Mouse (Mus musculus) hindbrain, embryonic 15.5 days (tissue): ENCODE results near the gene Casp9. TPM values are rescaled to one million over a fixed set of nuclear protein-coding genes. Genes with fewer than 3 reads are reported as not detected.
"Not testable (repeated sequence)": the region's sequence is repeated elsewhere in the genome, so short reads cannot be mapped to it uniquely, and the experiment has no call there.

Experiments
- ATAC-seq: fragments of 200-750 bp; cut with Nextera tagmentation; 2 replicates; pipeline ENCODE4 v1.8.0; 2017; ENCODE audit warnings: low read depth, moderate number of reproducible peaks, moderate TSS enrichment; ENCODE audit not compliant: low FRiP score
- H3K27ac ChIP-seq: fragments of 300-500 bp; sonication (generic); replicated peaks from 2 replicates; pipeline ENCODE4 v1.5.1; 2015; ENCODE audit warnings: mild to moderate bottlenecking, inconsistent platforms
- H3K27me3 ChIP-seq: fragments of 300-500 bp; sonication (generic); 2 replicates; pipeline ENCODE4 v1.6.1; 2015; ENCODE audit warnings: control low read depth, inconsistent platforms
- H3K36me3 ChIP-seq: fragments of 300-500 bp; sonication (generic); 2 replicates; pipeline ENCODE4 v1.6.1; 2015; ENCODE audit warnings: control low read depth, inconsistent platforms
- H3K4me1 ChIP-seq: fragments of 300-500 bp; sonication (generic); replicated peaks from 2 replicates; pipeline ENCODE4 v1.6.1; 2015; ENCODE audit warnings: control low read depth, inconsistent platforms
- H3K4me2 ChIP-seq: fragments of 300-500 bp; sonication (generic); 2 replicates; pipeline ENCODE4 v1.6.1; 2015; ENCODE audit warnings: moderate library complexity, mild to moderate bottlenecking, inconsistent platforms
- H3K4me3 ChIP-seq: fragments of 300-500 bp; sonication (generic); 2 replicates; pipeline ENCODE4 v1.5.1; 2015; ENCODE audit warnings: mild to moderate bottlenecking, inconsistent platforms
- H3K9ac ChIP-seq: fragments of 300-500 bp; sonication (generic); 2 replicates; pipeline ENCODE4 v1.6.1; 2015; ENCODE audit warnings: inconsistent platforms
- H3K9me3 ChIP-seq: fragments of 300-500 bp; sonication (generic); 2 replicates; pipeline ENCODE4 v1.6.1; 2016; ENCODE audit warnings: control low read depth, inconsistent platforms
- whole genome bisulfite sequencing: fragments of 180-500 bp; shearing (Covaris S2); methylation state at CpG from one replicate; pipeline ENCODE4 v1.1.7; 2015; 5-methylcytosine and 5-hydroxymethylcytosine counted together
- polyA plus RNA-seq: library from polyadenylated mRNA; unstranded; fragments of >200 nt; fragmentation: Nextera tagmentation; extraction: Ambion mirVana; gene quantifications from 2 replicates; pipeline ENCODE4 v1.2.1, GENCODE M21; 2015

The Casp9 gene
- polyA plus RNA-seq, 1 experiment from 2014 or later = 20.8 TPM

GRCm38 (mm10) chr4:141763476-141763875 lies 29.9 kb upstream of the Casp9 start:
- H3K27ac ChIP-seq = no peak overlapping the region
- no peak overlapping the region for H3K4me3 ChIP-seq
- no peak overlapping the region for H3K9ac ChIP-seq
- ATAC-seq = no peak
- H3K9me3 ChIP-seq = no peaks in the 10 kb centered on the region
- H3K4me2 ChIP-seq = no peak overlapping the region
- peaks cover 19% of the 10 kb centered on the region for H3K4me1 ChIP-seq
- no peaks in the 10 kb centered on the region for H3K27me3 ChIP-seq
- peaks cover 43% of the 10 kb centered on the region for H3K36me3 ChIP-seq
- WGBS = 96% methylated on average over 12 of the region's 12 CpGs

DNA sequence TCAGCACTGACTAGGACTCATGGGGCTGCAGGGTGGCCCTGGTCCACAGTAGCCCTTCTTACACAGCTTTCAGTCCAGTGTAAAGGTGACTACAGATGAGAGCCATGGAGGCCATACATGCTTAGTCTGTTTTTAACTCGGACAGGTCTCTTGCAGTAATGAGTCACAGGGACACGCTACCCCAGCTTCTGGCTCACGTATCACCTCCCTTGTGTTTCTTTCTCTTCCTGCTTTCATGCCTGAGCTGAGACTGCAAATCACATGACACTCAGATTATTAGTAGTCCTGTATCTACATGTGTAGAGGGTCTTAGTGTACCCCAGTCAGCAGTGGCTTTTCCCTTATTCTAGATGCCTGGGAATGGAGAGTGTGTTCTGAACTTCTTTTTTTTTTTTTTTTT lies 28.4 kb upstream of the Casp9 start:
- Histone ChIP-seq H3K27me3 (no peaks in the 10 kb centered on the region), H3K4me3 (no peak overlapping the region), H3K9me3 (no peaks in the 10 kb centered on the region), H3K27ac (no peak overlapping the region), H3K4me2 (no peak overlapping the region), H3K4me1 (peaks cover 19% of the 10 kb centered on the region), H3K9ac (no peak overlapping the region), H3K36me3 (peaks cover 57% of the 10 kb centered on the region)
- WGBS = 97% methylated on average over 3 of the region's 3 CpGs
- no peak for ATAC-seq

DNA sequence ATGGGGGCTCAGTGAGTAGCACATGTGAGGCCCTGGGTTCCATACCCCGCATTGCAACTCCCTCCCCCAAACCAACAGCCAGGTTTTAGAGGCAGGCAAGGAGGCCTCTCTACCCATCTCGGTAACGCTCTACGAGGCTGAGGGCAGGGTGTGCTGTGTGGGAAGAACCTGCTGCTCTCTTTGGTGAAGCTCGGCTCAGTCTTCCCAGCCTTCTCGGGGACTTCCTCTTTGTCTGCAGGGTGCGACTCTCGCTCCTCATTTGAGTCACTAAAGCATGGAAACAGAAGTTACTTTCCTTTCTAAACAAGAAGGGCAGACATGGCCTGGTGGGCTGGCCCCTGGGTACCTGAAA lies 27.1 kb upstream of the Casp9 start:
- peak overlapping the region; percentile 8 for H3K4me2 ChIP-seq
- peak; percentile 41; the same call in 1 of the 2 replicates for ATAC-seq
- H3K9ac ChIP-seq = no peak overlapping the region

DNA sequence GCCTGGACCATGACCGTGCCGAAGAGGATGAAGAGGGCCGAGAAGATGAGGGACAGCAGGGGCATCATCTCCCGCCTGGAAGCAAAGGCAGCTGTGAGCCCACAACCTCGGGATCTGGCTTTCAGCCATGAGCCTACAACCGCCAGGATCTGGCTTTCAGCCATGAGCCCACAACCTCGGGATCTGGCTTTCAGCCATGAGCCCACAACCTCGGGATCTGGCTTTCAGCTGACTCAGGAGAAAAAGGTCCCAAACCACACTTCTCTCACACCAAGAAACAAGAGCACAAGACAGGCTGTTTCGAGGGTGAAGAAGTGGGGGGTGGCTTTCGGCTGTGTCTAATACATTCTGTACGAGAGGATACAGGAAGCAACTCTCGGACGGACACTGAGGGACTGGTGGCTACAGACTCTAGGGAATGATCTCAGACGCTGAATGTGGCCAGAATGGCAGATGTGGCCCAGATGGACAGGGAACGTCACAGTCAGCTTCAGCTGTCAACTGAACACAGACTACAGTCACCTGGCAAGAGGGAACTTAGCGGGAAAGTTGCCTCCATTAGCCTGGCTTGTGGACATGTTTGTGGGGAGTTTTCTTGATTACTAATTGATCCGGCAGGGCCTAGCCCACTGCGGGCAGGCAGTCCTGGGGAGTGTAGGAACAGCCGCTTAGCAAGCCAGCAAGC lies 26.6 kb upstream of the Casp9 start:
- WGBS = 45% methylated on average over 19 of the region's 19 CpGs
- Histone ChIP-seq H3K36me3 (peaks cover 71% of the 10 kb centered on the region), H3K4me2 (peak overlapping the region; percentile 8)

More for the DNA sequence above, 27.1 kb upstream of the Casp9 start:
- H3K27ac ChIP-seq = peak overlapping the region; percentile 76
- no peak overlapping the region for H3K4me3 ChIP-seq
- H3K9me3 ChIP-seq = no peaks in the 10 kb centered on the region
- H3K36me3 ChIP-seq = peaks cover 69% of the 10 kb centered on the region
- H3K27me3 ChIP-seq = no peaks in the 10 kb centered on the region
- peaks cover 19% of the 10 kb centered on the region for H3K4me1 ChIP-seq
- 51% methylated on average over 8 of the region's 8 CpGs for WGBS

DNA sequence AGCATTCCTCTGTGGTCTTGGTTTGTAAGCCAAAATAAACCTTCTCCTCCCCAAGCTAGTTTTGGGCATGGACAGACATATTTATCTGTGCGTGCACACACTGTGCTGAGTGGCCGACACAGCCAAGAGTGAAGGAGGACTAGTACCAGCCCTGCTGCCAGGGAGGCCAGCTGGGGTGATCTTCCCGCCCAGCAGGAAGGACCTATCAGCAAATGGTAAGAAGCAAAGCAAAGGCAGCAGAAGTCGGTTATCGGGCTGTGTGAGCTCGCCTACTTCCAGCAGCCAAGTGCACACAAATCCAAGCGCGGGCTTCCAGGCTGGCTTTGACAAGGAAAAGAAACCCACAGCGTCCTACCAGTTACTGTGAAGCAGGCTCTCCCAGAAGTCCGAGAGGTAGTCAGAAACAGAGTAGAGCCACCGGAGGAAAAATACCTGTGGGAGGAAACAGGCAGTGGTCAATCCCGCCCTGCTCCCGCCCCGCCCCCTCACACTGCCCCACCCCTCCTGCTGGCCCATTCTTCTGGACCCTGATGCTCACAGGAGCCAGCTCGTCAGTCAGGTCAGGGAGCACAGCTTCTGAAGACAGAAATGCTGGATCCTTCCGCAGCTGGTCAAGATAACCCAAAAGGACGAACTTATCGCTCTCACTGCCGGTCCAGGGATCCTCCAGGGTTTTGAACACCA lies 25.9 kb upstream of the Casp9 start:
- H3K36me3 ChIP-seq = peaks cover 71% of the 10 kb centered on the region
- no peak overlapping the region for H3K4me3 ChIP-seq
- peaks cover 19% of the 10 kb centered on the region for H3K4me1 ChIP-seq
- no peak overlapping the region for H3K9ac ChIP-seq
- 65% methylated on average over 19 of the region's 19 CpGs for WGBS
- no peaks in the 10 kb centered on the region for H3K27me3 ChIP-seq
- H3K27ac ChIP-seq = peak overlapping the region; percentile 76
- peak; percentile 33; the same call in 1 of the 2 replicates for ATAC-seq
- H3K9me3 ChIP-seq = no peaks in the 10 kb centered on the region
- 0 out of 2 replicates have a peak overlapping the region, but pooled peaks have one; percentile 6 for H3K4me2 ChIP-seq

More for the DNA sequence above, 26.6 kb upstream of the Casp9 start:
- Histone ChIP-seq H3K4me1 (peaks cover 19% of the 10 kb centered on the region), H3K27me3 (no peaks in the 10 kb centered on the region), H3K4me3 (no peak overlapping the region), H3K9me3 (no peaks in the 10 kb centered on the region), H3K27ac (peak overlapping the region; percentile 76), H3K9ac (no peak overlapping the region)
- ATAC-seq = peak; percentile 70

GRCm38 (mm10) chr4:141769501-141770160 lies 23.8 kb upstream of the Casp9 start:
- Histone ChIP-seq H3K4me2 (no peak overlapping the region), H3K9ac (no peak overlapping the region), H3K36me3 (peaks cover 76% of the 10 kb centered on the region), H3K27ac (no peak overlapping the region), H3K4me1 (peaks cover 19% of the 10 kb centered on the region), H3K9me3 (no peaks in the 10 kb centered on the region), H3K27me3 (no peaks in the 10 kb centered on the region), H3K4me3 (no peak overlapping the region)
- no peak for ATAC-seq
- 79% methylated on average over 8 of the region's 8 CpGs for WGBS

GRCm38 (mm10) chr4:141771823-141772222 lies 21.6 kb upstream of the Casp9 start:
- Histone ChIP-seq H3K4me1 (peaks cover 11% of the 10 kb centered on the region), H3K4me2 (no peak overlapping the region), H3K27ac (no peak overlapping the region), H3K9ac (no peak overlapping the region), H3K9me3 (no peaks in the 10 kb centered on the region), H3K4me3 (no peak overlapping the region), H3K36me3 (peaks cover 87% of the 10 kb centered on the region), H3K27me3 (no peaks in the 10 kb centered on the region)
- 95% methylated on average over 8 of the region's 8 CpGs for WGBS
- ATAC-seq = no peak

DNA sequence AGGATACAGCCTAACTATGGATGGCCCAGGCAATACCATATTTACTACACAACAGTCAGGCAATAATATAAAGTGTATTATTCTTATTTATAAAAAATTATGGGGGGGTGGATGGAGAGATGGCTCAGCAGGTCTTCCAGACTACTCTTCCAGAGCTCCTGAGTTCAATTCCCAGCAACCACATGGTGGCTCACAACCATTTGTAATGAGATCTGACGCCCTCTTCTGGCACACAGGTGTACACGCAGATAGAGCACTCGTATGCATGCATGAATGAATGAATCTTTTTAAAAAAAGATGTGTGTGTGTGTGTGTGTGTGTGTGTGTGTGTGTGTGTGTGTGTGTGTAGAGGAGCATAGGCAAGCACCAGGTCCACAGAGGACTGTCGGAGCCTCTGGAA lies 20.4 kb upstream of the Casp9 start:
- ATAC-seq = not testable (repeated sequence)
- H3K36me3 ChIP-seq = peaks cover 87% of the 10 kb centered on the region

GRCm38 (mm10) chr4:141779828-141780227 lies 13.6 kb upstream of the Casp9 start:
- Histone ChIP-seq H3K4me3 (no peak overlapping the region), H3K27ac (no peak overlapping the region), H3K9ac (no peak overlapping the region), H3K9me3 (no peaks in the 10 kb centered on the region), H3K4me2 (no peak overlapping the region), H3K36me3 (peaks cover 76% of the 10 kb centered on the region), H3K27me3 (no peaks in the 10 kb centered on the region), H3K4me1 (no peaks in the 10 kb centered on the region)
- 94% methylated on average over 8 of the region's 8 CpGs for WGBS
- no peak for ATAC-seq

More for the DNA sequence above, 20.4 kb upstream of the Casp9 start:
- H3K4me2 ChIP-seq, H3K4me3 ChIP-seq, H3K9ac ChIP-seq, H3K9me3 ChIP-seq, H3K4me1 ChIP-seq, H3K27me3 ChIP-seq, H3K27ac ChIP-seq: not testable (repeated sequence)
- WGBS = 89% methylated on average over 4 of the region's 4 CpGs

- Histone ChIP-seq H3K9ac (no peak overlapping the region), H3K4me2 (no peak overlapping the region), H3K4me3 (no peak overlapping the region), H3K9me3 (no peaks in the 10 kb centered on the region), H3K27me3 (no peaks in the 10 kb centered on the region), H3K36me3 (peaks cover 65% of the 10 kb centered on the region), H3K27ac (no peak overlapping the region), H3K4me1 (no peaks in the 10 kb centered on the region)
- no peak for ATAC-seq
- 97% methylated on average over 8 of the region's 8 CpGs for WGBS
These were observed 12.0 kb upstream of the Casp9 start for GRCm38 (mm10) chr4:141781201-141781985.

DNA sequence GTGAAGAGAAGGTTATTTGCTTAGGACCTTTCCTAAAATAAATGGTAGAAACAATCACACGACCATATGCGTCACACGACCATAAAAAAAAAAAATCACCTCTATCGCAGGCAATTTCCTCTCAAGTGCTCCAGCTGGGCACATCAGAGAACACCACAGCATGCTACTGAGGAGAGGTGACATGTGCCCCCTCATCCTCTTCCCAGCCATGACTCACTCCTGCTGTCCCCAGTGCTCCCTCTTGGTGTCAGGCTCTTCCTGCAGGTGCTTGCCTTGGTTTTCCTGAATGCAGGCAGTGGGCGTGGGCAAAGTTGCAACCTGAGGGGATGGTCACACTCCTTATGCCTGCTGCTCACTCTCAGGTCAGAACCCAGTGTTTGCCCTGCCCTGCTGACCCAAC lies 8.6 kb upstream of the Casp9 start:
- Histone ChIP-seq H3K9me3 (no peaks in the 10 kb centered on the region), H3K27ac (no peak overlapping the region), H3K9ac (no peak overlapping the region), H3K4me2 (no peak overlapping the region), H3K27me3 (no peaks in the 10 kb centered on the region), H3K36me3 (peaks cover 54% of the 10 kb centered on the region), H3K4me1 (peaks cover 5% of the 10 kb centered on the region), H3K4me3 (no peak overlapping the region)
- no peak for ATAC-seq
- WGBS = 84% methylated on average over 5 of the region's 5 CpGs
